Mouse (Mus musculus) bone marrow, adult 2 months (tissue): ENCODE measurements around the gene Pde4d. TPM values are rescaled to one million over a fixed set of nuclear protein-coding genes. Genes with fewer than 3 reads are reported as not detected.

Source experiments
- H3K27ac ChIP-seq: fragments of 200-500 bp; 2 replicates; pipeline ENCODE4 v1.5.1; 2012; ENCODE audit warnings: low read depth, mild to moderate bottlenecking, control low read depth, inconsistent platforms, low read length; ENCODE audit not compliant: control insufficient read depth, poor library complexity, insufficient read depth
- H3K4me1 ChIP-seq: fragments of 200-500 bp; 2 replicates; pipeline ENCODE4 v1.6.1; 2011; ENCODE audit warnings: low read length; ENCODE audit not compliant: control insufficient read depth, insufficient read depth
- H3K4me3 ChIP-seq: fragments of 200-500 bp; replicated peaks from 2 replicates; pipeline ENCODE3; 2011; ENCODE audit warnings: mild to moderate bottlenecking, low read depth, low read length, control low read depth; ENCODE audit not compliant: control insufficient read depth
- CTCF ChIP-seq: fragments of 200-500 bp; IDR thresholded peaks from 2 replicates; pipeline ENCODE4 v1.5.1; 2011; ENCODE audit warnings: low read length, control low read depth; ENCODE audit not compliant: control insufficient read depth, insufficient read depth
- POLR2A ChIP-seq: fragments of 200-500 bp; IDR thresholded peaks from 2 replicates; pipeline ENCODE4 v1.6.1; 2011; ENCODE audit warnings: low read depth, mild to moderate bottlenecking, control low read depth, low read length, borderline replicate concordance; ENCODE audit not compliant: control insufficient read depth
- WGBS: fragments of 180-500 bp; shearing (Covaris S2); methylation state at CpG from one replicate; pipeline ENCODE4 v1.1.7; 2018; 5-methylcytosine and 5-hydroxymethylcytosine counted together
- polyA plus RNA-seq: library from polyadenylated mRNA; stranded (reverse); fragments of >200 nt; gene quantifications from 2 replicates; pipeline ENCODE4 v1.2.4, GENCODE M21; 2011; ENCODE audit warnings: low replicate concordance; ENCODE audit not compliant: missing spikeins, insufficient read depth, insufficient read length

Gene Pde4d
- polyA plus RNA-seq, 1 experiment, result 17.6 TPM

DNA sequence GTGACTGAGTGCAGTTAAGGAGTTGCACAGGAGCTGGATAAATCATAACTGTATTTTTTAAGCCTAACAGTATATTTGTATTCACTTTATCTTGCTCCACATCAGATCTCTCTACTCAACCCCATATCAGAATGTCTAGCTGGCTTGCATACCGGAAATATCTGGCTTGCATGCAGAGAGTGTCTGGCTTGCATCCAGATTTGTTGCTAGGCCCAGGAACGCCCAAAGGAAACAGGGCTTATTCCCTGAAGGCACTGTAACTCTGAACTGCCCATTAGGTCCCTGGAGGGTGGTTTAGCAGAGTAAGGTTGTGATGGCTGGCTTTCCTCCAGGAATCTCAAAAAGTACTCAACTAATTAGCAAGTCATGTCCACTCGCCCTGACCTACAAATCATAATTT lies 464.9 kb downstream of the Pde4d start:
- WGBS, result 54% methylated on average over 3 of the region's 3 CpGs
- TF ChIP-seq POLR2A (no peak), CTCF (no peak)
- Histone ChIP-seq H3K27ac (no peak overlapping the region), H3K4me3 (no peak overlapping the region), H3K4me1 (no peaks in the 10 kb centered on the region)

DNA sequence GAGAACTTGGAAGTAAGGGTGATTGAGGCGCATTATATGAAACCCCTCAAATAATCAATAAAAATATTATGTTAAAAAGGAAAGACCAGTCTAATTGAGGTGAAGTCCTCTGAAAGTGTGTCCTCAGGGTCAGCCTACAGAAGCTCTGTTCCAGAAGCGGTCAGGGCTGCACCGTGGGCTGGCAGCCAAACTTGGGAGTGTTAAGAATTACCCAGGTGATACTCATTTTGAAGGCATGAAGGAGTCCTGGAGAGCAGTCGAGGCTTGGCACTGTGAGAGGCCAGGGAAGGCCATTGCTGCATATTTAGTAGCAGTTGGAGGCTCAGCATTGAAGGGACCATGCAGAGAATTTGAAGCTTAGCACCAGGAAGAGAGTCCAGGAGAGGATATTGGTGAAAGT lies 471.4 kb downstream of the Pde4d start:
- Histone ChIP-seq H3K4me1 (no peaks in the 10 kb centered on the region), H3K27ac (no peak overlapping the region), H3K4me3 (no peak overlapping the region)
- no peak for TF ChIP-seq POLR2A
- no peak for TF ChIP-seq CTCF
- WGBS, result 82% methylated on average over 4 of the region's 4 CpGs

DNA sequence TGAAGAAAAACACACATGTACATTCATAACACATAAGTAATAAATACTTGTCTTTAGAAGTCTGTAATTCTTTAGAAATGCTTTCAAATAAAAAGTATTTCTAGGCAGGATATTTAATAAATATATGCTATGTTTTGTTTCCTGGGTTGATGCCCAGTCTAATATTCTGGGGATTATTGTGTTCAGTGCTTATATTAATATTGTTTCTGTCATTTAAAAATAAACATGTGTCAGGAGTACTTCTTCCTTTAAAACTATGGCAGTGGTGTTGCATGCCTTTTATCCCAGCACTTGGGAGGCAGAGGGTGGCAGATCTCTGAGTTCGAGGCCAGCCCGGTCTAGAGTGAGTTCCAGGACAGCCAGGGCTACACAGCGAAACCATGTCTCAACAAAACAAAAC lies 485.1 kb downstream of the Pde4d start:
- Histone ChIP-seq H3K27ac (no peak overlapping the region), H3K4me3 (no peak overlapping the region), H3K4me1 (no peaks in the 10 kb centered on the region)
- WGBS, result 90% methylated on average over 3 of the region's 3 CpGs
- no peak for TF ChIP-seq POLR2A
- no peak for TF ChIP-seq CTCF

DNA sequence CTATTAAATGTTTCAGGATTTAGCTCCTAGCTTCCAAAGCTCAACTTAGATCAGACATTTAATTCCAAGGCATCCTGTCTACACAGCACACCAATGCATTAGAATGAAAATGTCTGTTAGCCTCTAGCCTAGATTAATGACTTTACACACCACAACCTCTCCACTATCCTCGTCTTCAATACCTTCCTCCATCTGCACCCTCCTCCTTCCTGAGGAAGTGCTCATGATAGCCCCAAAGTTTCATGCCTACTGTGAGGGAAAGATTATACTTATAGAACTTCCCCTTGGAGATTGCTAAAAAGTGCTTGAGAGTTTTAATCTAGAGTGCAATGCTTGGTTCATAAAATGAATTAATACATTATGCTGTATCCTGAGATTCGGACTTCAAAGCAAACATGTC lies 487.5 kb downstream of the Pde4d start:
- Histone ChIP-seq H3K4me1 (no peaks in the 10 kb centered on the region), H3K4me3 (no peak overlapping the region), H3K27ac (no peak overlapping the region)
- WGBS, result 8% methylated on average over 2 of the region's 2 CpGs
- no peak for TF ChIP-seq CTCF
- no peak for TF ChIP-seq POLR2A

DNA sequence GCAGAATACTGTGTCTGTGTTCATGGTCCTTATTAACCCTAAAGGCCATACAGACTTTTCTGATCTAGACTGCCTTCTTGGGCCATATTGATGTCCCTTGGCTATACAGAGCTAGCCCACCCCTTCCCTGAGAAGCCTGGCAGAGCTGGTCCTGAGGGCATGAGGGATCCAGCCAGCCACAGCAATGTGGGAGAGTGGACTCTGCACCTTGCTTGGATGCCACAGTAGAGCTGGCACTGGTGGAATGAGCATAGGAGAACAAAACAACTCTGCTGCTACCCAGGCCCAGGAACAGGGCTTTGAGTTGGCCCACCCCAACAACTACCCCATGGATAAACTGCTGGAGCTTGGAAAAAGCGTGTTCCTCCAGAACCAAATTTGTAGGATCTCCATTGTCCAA lies 503.2 kb downstream of the Pde4d start:
- TF ChIP-seq CTCF, result no peak
- no peaks in the 10 kb centered on the region for H3K4me1 ChIP-seq
- no peak overlapping the region for H3K27ac ChIP-seq
- 86% methylated on average over 1 of the region's 1 CpGs for WGBS
- H3K4me3 ChIP-seq, result no peak overlapping the region

DNA sequence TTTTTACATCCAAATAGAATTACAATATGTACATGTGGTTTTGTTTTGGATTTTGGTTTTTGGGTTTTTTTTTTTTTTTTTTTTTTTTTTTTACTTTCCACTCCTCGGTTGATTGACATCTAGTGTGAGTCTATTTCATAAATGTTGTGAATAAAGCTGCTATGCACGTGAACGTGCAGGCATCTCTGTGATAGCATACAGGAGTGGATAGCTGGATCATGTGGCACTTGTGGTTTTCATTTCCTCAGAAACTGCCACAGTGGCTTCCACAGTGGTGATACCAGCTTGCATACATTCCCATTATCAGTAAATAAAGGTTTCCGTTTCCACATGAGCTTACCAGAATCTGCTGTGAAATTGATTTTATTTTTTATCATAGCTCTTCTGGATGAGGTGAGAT lies 506.3 kb downstream of the Pde4d start:
- Histone ChIP-seq H3K27ac (no peak overlapping the region), H3K4me1 (no peaks in the 10 kb centered on the region)
- WGBS, result 5% methylated on average over 4 of the region's 4 CpGs

DNA sequence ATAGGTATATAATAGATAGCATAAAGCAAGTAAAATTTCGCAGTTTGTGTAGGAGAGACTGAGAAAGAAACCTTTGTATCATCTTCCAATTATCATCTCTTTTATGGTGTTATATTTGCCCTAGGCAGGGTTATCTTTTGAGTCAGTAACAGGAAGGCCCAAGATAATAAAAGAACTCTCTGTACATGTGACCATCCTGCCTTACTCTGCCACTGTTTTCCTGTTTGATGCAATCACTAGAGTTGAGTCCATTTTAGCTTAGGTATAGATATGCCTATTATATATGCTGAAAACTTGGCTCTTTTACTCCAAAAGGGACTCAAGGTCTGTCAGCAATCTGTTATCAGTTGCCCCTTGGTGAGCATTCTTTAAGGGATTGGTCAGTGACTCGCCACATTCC lies 514.3 kb downstream of the Pde4d start:
- WGBS, result 70% methylated on average over 2 of the region's 2 CpGs
- TF ChIP-seq CTCF, result no peak
- TF ChIP-seq POLR2A, result no peak
- no peak overlapping the region for H3K4me3 ChIP-seq
- no peaks in the 10 kb centered on the region for H3K4me1 ChIP-seq
- no peak overlapping the region for H3K27ac ChIP-seq

More for the DNA sequence above, 506.3 kb downstream of the Pde4d start:
- TF ChIP-seq CTCF, result no peak
- H3K4me3 ChIP-seq, result no peak overlapping the region

DNA sequence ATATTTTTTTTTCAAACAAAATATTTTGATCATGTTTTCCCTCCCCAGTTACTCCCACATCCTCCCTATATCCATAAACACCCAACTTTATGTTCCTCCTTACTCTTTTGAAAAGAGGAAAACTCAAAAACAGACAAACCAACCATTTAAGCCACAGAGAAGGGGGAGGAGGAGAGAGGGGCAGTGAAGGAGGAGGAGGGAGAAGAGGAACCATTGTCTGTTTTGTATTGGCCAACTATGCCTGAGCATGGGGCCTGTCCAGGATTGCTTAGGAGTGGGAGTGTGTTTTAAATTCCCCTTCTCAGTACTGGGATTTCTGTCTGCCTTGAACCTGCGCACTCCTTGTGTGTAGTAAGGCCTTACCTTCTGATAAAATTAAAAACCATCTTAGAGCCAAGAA lies 531.4 kb downstream of the Pde4d start:
- Histone ChIP-seq H3K27ac (no peak overlapping the region), H3K4me3 (no peak overlapping the region), H3K4me1 (no peaks in the 10 kb centered on the region)
- TF ChIP-seq CTCF, result no peak
- no peak for TF ChIP-seq POLR2A
- 89% methylated on average over 1 of the region's 1 CpGs for WGBS

DNA sequence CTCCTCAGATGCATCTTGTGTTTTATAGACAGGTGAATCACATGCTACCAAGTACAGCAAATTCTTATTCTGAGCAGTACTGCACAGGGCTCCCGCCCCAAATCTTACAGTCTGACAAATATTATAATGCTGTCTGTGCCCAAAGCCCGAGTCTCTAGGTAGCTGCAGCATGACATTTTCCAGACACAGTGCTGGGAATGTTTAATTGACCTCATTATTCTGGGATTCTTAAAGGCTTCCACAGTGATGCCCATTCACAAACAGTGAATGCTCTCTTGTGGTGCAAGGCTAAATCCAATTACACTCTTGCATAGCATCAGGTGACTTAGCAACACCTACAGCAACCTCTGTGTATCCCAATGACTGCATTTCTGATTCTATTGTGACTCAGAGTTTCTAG lies 549.0 kb downstream of the Pde4d start:
- Histone ChIP-seq H3K4me1 (no peaks in the 10 kb centered on the region), H3K27ac (no peak overlapping the region), H3K4me3 (no peak overlapping the region)
- 70% methylated on average over 2 of the region's 2 CpGs for WGBS
- TF ChIP-seq POLR2A (no peak), CTCF (no peak)

DNA sequence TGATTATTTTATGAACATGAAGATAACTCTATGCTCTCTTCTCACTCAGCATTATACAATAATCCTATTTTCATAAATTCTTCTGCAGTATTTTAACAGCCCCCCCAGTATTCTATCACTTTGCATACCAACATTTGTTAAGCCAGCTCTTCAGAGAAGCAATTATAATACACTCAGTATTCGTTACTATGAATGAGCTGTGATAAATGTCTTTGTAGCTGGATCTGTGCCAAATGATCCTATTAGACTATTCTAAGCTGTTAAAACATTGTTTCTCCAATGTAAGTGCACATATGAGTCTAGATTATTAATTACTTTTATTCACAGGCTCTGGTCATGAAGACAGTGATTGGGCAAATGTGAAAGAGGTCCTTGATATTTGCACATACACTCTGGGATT lies 575.0 kb downstream of the Pde4d start:
- Histone ChIP-seq H3K27ac (no peak overlapping the region), H3K4me3 (no peak overlapping the region), H3K4me1 (no peaks in the 10 kb centered on the region)
- no peak for TF ChIP-seq CTCF
- no peak for TF ChIP-seq POLR2A
- WGBS, result 77% methylated on average over 1 of the region's 1 CpGs
